Mouse (Mus musculus): ENCODE results near the gene Hmgn2.

Gene Hmgn2

DNA sequence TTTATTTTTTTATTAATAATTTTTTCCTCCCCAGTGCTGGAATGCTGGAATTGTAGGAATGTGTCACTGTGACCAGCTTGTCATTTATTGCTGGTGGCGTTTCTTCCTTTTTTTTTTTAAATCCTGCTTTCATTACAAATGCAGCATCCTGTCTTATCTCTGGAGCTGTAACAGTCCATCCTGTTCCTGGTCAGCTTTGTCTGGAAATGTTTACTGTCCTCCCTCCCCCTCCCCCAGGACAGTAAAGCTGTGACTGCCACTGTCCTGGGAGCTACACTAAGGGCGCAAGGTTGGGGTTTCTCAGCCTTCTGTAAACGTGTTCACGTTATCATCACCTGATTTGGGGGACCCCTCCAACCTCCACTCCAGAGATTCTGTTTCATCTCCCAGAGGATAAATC, 43.2 kb downstream of the Hmgn2 start:
- no peak for DNase-seq (ENCODE audit: low spot score)

DNA sequence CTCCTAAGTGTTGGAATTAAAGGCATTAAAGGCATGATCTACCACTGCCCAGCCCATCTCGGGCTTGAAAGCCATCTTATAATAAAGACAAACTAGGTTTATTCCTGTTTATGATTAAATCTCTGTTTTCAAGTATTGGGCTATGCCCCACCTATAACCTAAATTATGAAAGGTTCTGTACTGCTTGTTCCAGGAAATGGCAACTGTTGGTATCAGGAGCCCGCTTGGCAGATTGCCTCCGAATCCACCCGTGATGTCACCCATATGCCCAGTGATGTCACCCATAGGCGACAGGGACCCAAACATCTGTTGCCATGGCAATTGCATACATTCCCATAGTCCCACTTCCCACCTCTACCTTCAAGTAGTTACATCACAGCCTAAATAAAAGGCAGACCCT, 44.7 kb downstream of the Hmgn2 start:
- DNase-seq (ENCODE audit: low spot score), result no peak

DNA sequence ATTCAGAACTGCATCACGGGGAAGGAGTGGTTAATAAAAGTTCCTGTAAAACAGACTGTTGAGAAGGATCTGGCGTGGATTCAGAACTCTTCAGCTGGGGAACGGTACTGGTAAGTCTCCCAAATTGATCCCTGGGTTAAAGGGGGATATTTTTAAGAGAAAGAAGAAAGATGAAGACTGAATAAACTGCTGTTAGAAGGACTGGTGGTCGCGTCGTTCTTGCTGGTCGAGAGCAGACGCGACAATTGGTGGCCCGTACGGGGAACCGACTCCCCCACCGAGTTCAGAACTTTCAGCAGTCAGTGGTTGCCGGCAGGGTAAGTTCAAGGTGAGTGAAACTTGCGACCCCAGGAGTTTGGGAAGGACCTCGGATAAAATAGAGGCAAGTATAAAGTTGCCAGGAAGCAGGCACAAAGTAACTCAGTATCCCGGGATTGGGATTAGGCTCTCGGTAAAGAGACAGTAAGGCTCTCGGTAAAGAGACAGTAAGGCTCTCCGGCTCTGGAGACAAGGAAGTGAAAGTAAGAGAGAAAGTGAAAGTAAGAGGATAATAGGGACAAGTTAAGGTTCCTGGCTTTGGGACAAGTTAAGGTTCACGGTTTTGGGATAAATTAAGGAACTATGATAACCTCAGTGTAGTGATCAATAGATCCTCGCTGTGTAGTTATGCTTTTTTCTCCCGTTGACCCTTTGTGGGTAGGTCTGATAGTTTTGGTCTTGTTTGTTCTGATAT, 50.2 kb downstream of the Hmgn2 start:
- peak; percentile 67 for DNase-seq (ENCODE audit: low spot score)
